Mouse (Mus musculus): ENCODE measurements at regions not wholly inside any gene's neighbourhood (a gene's known extent, or its start where the extent isn't known, plus 50 kb on each side); places are given as distances from the start of the nearest gene placed in this dataset.

GRCm38 (mm10) chr3:131056893-131057660, 53.2 kb upstream of the Lef1 start:
- no peak for DNase-seq (ENCODE audit: extremely low spot score)

GRCm38 (mm10) chr3:131054241-131054972, 55.9 kb upstream of the Lef1 start:
- DNase-seq (ENCODE audit: extremely low spot score) = no peak

- no peak for DNase-seq (ENCODE audit: extremely low spot score)
Measured at GRCm38 (mm10) chr3:131047716-131048115, 62.6 kb upstream of the Lef1 start.

GRCm38 (mm10) chr3:131046412-131046811, 63.9 kb upstream of the Lef1 start:
- no peak for DNase-seq (ENCODE audit: extremely low spot score)

GRCm38 (mm10) chr3:131040214-131040825, 70.0 kb upstream of the Lef1 start:
- no peak for DNase-seq (ENCODE audit: extremely low spot score)

- DNase-seq (ENCODE audit: extremely low spot score) = no peak
Measured at GRCm38 (mm10) chr3:131037095-131037494, 73.2 kb upstream of the Lef1 start.

- no peak for DNase-seq (ENCODE audit: extremely low spot score)
Measured at GRCm38 (mm10) chr3:131034774-131035173, 75.5 kb upstream of the Lef1 start.

- no peak for DNase-seq (ENCODE audit: extremely low spot score)
Measured at GRCm38 (mm10) chr3:131026336-131026735, 83.9 kb upstream of the Lef1 start.

- DNase-seq (ENCODE audit: extremely low spot score) = peak; percentile 65
Measured at GRCm38 (mm10) chr3:131019163-131019956, 90.9 kb upstream of the Lef1 start.

GRCm38 (mm10) chr3:131017899-131018298, 92.4 kb upstream of the Lef1 start:
- no peak for DNase-seq (ENCODE audit: extremely low spot score)

GRCm38 (mm10) chr3:131016104-131016503, 94.2 kb upstream of the Lef1 start:
- DNase-seq (ENCODE audit: extremely low spot score) = no peak

- DNase-seq (ENCODE audit: extremely low spot score) = no peak
Measured at GRCm38 (mm10) chr3:131014092-131014716, 96.1 kb upstream of the Lef1 start.

GRCm38 (mm10) chr3:131000701-131001100, 109.6 kb upstream of the Lef1 start:
- DNase-seq (ENCODE audit: extremely low spot score) = no peak

GRCm38 (mm10) chr3:131000252-131000651, 110.0 kb upstream of the Lef1 start:
- DNase-seq (ENCODE audit: extremely low spot score) = no peak

- no peak for DNase-seq (ENCODE audit: extremely low spot score)
Measured at GRCm38 (mm10) chr3:130999818-131000217, 110.5 kb upstream of the Lef1 start.

- no peak for DNase-seq (ENCODE audit: extremely low spot score)
Measured at GRCm38 (mm10) chr3:130998433-130998832, 111.8 kb upstream of the Lef1 start.

- DNase-seq (ENCODE audit: extremely low spot score) = no peak
Measured at GRCm38 (mm10) chr3:130996786-130997185, 113.5 kb upstream of the Lef1 start.

- DNase-seq (ENCODE audit: extremely low spot score) = no peak
Measured at GRCm38 (mm10) chr3:130991971-130992370, 118.3 kb upstream of the Lef1 start.

- DNase-seq (ENCODE audit: extremely low spot score) = no peak
Measured at GRCm38 (mm10) chr3:130986708-130987107, 123.6 kb upstream of the Lef1 start.

- no peak for DNase-seq (ENCODE audit: extremely low spot score)
Measured at GRCm38 (mm10) chr3:130986101-130986500, 124.2 kb upstream of the Lef1 start.

- DNase-seq (ENCODE audit: extremely low spot score) = no peak
Measured at GRCm38 (mm10) chr3:130981566-130981965, 128.7 kb upstream of the Lef1 start.
